Mouse (Mus musculus): ENCODE measurements around the gene Evpl. TPM values are rescaled to one million over a fixed set of nuclear protein-coding genes. Genes with fewer than 3 reads are reported as not detected.

Gene Evpl
- polyA plus RNA-seq, 1 experiment from 2014 or later, result 26.5 TPM

DNA sequence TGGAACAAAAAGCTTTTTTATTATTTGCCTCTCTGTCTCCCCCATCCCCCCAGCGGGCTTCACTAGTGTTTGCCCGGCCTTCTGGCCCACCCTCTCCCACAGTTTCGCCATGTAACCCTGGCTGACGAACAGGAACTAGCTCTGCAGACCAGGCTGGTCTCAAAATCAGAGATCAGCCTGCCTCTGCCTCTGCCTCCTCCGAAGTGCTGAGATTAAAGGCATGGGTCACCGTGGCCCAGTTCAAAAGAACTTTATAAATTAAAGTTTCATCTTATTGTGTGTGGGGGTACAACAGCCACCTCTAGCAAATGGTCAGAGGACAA, 40.3 kb downstream of the Evpl start:
- no peak for ATAC-seq (ENCODE audit: low FRiP score, low TSS enrichment)
- 80% methylated on average over 6 of the region's 6 CpGs for WGBS
- TF ChIP-seq CTCF (IDR thresholded peaks at IDR 0.05; ENCODE audit: low read depth) (no peak), EP300 (optimal IDR thresholded peaks at IDR 0.05) (no peak)
- Histone ChIP-seq H3K4me2 (replicated peaks; ENCODE audit: low read depth) (peak overlapping the region; percentile 80), H3K27ac (replicated peaks) (peak overlapping the region; percentile 50), H3K36me3 (ENCODE audit: control insufficient read depth, insufficient read depth, low read length) (peaks cover 2% of the 10 kb centered on the region; the same call in 1 of the 2 replicates), H3K9ac (ENCODE audit: low read length) (peak overlapping the region; percentile 86), H3K4me1 (replicated peaks; ENCODE audit: control insufficient read depth, insufficient read depth) (no peaks in the 10 kb centered on the region), H3K4me3 (ENCODE audit: low read depth, low read length) (peak overlapping the region; percentile 74), H3K27me3 (ENCODE audit: control insufficient read depth, insufficient read depth, low read length) (no peaks in the 10 kb centered on the region), H3K9me3 (ENCODE audit: control insufficient read depth, low read length) (no peaks in the 10 kb centered on the region)
- DNase-seq (ENCODE audit: low spot score), result no peak

DNA sequence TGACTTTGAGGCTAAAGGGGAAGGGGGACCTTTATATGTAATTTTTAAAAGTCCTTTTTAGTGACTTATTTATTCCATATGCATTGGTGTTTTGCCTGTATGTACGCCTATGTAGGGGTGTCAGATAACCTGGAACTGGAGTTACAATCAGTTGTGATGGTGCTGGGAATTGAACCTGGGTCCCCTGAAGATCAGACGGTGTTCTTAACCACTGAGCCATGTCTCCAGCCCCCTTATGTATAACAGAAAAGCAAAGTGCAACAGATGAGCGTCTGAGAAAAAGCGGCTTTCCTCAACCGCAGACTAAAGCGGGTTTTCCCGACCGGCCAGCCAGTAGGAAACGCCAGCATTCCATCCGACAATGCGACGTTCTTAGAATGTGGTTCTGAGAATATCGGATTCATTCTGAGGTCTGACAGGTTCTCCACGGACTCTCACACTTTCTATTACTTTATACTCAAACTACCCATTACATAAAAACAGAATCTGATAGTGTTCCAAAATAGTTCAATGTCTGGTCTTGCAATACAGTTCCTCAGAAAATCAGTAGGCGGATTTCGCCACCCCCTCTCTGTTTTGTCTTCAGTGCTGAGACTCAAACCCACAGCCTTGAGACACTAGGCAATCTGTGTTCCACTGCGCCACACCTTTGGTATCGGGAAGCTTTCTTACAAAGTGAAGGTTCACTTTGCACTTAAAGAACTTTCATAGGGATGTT, 40.9 kb downstream of the Evpl start:
- Histone ChIP-seq H3K4me2 (replicated peaks; ENCODE audit: low read depth) (peak overlapping the region; percentile 80), H3K27ac (replicated peaks) (peak overlapping the region; percentile 50), H3K9ac (ENCODE audit: low read length) (peak overlapping the region; percentile 86; the same call in 1 of the 2 replicates), H3K9me3 (ENCODE audit: control insufficient read depth, low read length) (no peaks in the 10 kb centered on the region), H3K4me1 (replicated peaks; ENCODE audit: control insufficient read depth, insufficient read depth) (no peaks in the 10 kb centered on the region), H3K4me3 (ENCODE audit: low read depth, low read length) (peak overlapping the region; percentile 74; the same call in 1 of the 2 replicates), H3K36me3 (ENCODE audit: control insufficient read depth, insufficient read depth, low read length) (peaks cover 2% of the 10 kb centered on the region; the same call in 1 of the 2 replicates), H3K27me3 (ENCODE audit: control insufficient read depth, insufficient read depth, low read length) (no peaks in the 10 kb centered on the region)
- DNase-seq (ENCODE audit: low spot score) (no peak), ATAC-seq (ENCODE audit: low FRiP score, low TSS enrichment) (no peak)
- 93% methylated on average over 18 of the region's 18 CpGs for WGBS
- TF ChIP-seq CTCF (IDR thresholded peaks at IDR 0.05; ENCODE audit: low read depth), result no peak
- TF ChIP-seq EP300 (optimal IDR thresholded peaks at IDR 0.05), result no peak

DNA sequence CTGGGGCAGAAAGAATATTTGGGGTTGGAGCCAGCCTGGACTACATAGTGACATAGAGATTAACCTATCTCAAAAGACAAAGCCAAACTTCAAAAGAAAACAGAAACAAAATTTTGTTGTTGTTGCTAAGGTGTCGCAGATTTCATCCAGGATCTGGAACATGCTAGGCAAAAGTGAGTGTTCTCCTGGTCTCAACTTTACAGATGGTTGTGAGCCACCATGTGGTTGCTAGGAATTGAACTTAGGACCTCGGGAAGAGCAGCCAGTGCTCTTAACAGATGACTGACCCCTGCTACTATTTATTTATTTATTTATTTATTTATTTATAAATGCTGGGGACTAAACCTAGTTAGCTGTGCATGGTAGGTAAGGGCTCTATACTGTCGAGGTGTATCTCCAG, 41.5 kb downstream of the Evpl start:
- no peak for DNase-seq (ENCODE audit: low spot score)

DNA sequence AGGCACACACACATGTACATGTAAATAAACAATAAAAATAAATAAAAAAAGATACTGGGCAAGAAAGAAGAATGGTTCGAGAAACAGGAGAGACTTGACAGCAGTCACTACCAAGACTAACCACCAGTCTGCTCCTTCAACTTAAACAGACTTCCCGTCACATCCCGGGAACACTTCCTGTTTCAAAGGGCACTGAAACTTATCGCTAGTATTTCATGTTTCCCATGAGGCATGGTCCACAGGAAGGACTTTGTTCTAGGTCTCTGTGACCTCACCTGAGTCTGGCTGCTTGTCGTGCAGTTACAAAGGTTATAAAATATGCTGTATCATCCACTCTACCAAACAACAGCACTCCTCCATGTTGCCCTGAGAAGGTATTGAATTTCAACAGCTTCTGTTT, 42.6 kb downstream of the Evpl start:
- H3K9me3 ChIP-seq (ENCODE audit: control insufficient read depth, low read length), result no peaks in the 10 kb centered on the region
- H3K4me2 ChIP-seq (replicated peaks; ENCODE audit: low read depth), result peak overlapping the region; percentile 37; the same call in 1 of the 2 replicates
- WGBS, result 44% methylated on average over 5 of the region's 5 CpGs
- H3K27ac ChIP-seq (replicated peaks), result peak overlapping the region; percentile 30
- DNase-seq (ENCODE audit: low spot score), result peak; percentile 57
- no peak overlapping the region for H3K4me3 ChIP-seq (ENCODE audit: low read depth, low read length)
- H3K4me1 ChIP-seq (replicated peaks; ENCODE audit: control insufficient read depth, insufficient read depth), result no peaks in the 10 kb centered on the region
- H3K36me3 ChIP-seq (ENCODE audit: control insufficient read depth, insufficient read depth, low read length), result peaks cover 2% of the 10 kb centered on the region; the same call in 1 of the 2 replicates
- ATAC-seq (ENCODE audit: low FRiP score, low TSS enrichment), result peak; percentile 48
- no peak for TF ChIP-seq EP300 (optimal IDR thresholded peaks at IDR 0.05)
- peak; percentile 38 for TF ChIP-seq CTCF (IDR thresholded peaks at IDR 0.05; ENCODE audit: low read depth)
- no peaks in the 10 kb centered on the region for H3K27me3 ChIP-seq (ENCODE audit: control insufficient read depth, insufficient read depth, low read length)
- no peak overlapping the region for H3K9ac ChIP-seq (ENCODE audit: low read length)

More for the DNA sequence above, 41.5 kb downstream of the Evpl start:
- Histone ChIP-seq H3K9ac (ENCODE audit: low read length) (no peak overlapping the region), H3K27me3 (ENCODE audit: control insufficient read depth, insufficient read depth, low read length) (no peaks in the 10 kb centered on the region), H3K9me3 (ENCODE audit: control insufficient read depth, low read length) (no peaks in the 10 kb centered on the region), H3K36me3 (ENCODE audit: control insufficient read depth, insufficient read depth, low read length) (peaks cover 2% of the 10 kb centered on the region; the same call in 1 of the 2 replicates), H3K4me1 (replicated peaks; ENCODE audit: control insufficient read depth, insufficient read depth) (no peaks in the 10 kb centered on the region), H3K27ac (replicated peaks) (no peak overlapping the region; the same call in 1 of the 2 replicates), H3K4me2 (replicated peaks; ENCODE audit: low read depth) (no peak overlapping the region), H3K4me3 (ENCODE audit: low read depth, low read length) (no peak overlapping the region)
- no peak for ATAC-seq (ENCODE audit: low FRiP score, low TSS enrichment)
- 77% methylated on average over 3 of the region's 3 CpGs for WGBS
- TF ChIP-seq EP300 (optimal IDR thresholded peaks at IDR 0.05) (no peak), CTCF (IDR thresholded peaks at IDR 0.05; ENCODE audit: low read depth) (no peak)

DNA sequence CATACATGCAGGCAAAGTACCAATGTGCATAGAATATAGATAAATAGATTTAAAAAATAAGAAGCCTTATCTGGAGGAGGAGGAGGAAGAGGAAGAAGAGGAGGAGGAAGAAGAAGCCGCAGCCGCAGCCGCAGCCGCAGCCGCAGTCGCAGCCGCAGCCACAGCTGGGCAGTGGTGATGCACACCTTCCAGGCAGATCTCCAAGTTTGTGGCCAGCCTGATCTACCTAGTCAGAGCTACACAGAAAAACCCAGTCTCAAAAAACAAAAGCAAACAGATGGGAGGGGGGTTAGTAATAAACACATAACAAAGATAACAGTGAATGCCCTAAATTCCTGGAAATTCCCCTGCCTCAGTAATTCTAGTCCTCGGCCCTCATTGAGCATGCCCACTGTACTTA, 43.3 kb downstream of the Evpl start:
- Histone ChIP-seq H3K4me1 (replicated peaks; ENCODE audit: control insufficient read depth, insufficient read depth) (no peaks in the 10 kb centered on the region), H3K9me3 (ENCODE audit: control insufficient read depth, low read length) (no peaks in the 10 kb centered on the region), H3K27ac (replicated peaks) (no peak overlapping the region), H3K27me3 (ENCODE audit: control insufficient read depth, insufficient read depth, low read length) (no peaks in the 10 kb centered on the region), H3K4me2 (replicated peaks; ENCODE audit: low read depth) (peak overlapping the region; percentile 37; the same call in 1 of the 2 replicates), H3K4me3 (ENCODE audit: low read depth, low read length) (no peak overlapping the region), H3K9ac (ENCODE audit: low read length) (0 out of 2 replicates have a peak overlapping the region, but pooled peaks have one; percentile 4), H3K36me3 (ENCODE audit: control insufficient read depth, insufficient read depth, low read length) (peaks cover 2% of the 10 kb centered on the region; the same call in 1 of the 2 replicates)
- 88% methylated on average over 8 of the region's 8 CpGs for WGBS
- TF ChIP-seq CTCF (IDR thresholded peaks at IDR 0.05; ENCODE audit: low read depth) (no peak), EP300 (optimal IDR thresholded peaks at IDR 0.05) (no peak)
- no peak for DNase-seq (ENCODE audit: low spot score)
- ATAC-seq (ENCODE audit: low FRiP score, low TSS enrichment), result no peak
